ENCODE assay signal across 19 mouse cellular contexts in genomic region chr12:96615134-96615533, GRCm38 (mm10).
DNase-seq lines count a peak whose midpoint lies in the region; ATAC-seq and TF ChIP-seq lines count a peak whose summit lies in the region.
"Had no signal": no experiment of that assay in that cellular context is flagged by ENCODE, and none has a peak within 500 bp of the region (broad histone marks: within the 10 kb centered on the region; RNA-seq: fewer than 3 reads in every experiment).

No protein-coding gene starts in this region.

- peak; percentile 52 for ATAC-seq in G1E (ENCODE audit: extremely low read depth, insufficient number of reproducible peaks, low FRiP score, poor library complexity, severe bottlenecking)
- ATAC-seq in common myeloid progenitor, adult 5-6 weeks (replicated peaks; ENCODE audit: low read depth, poor library complexity, severe bottlenecking): peak; percentile 47; the same call in 1 of the 2 replicates
- ATAC-seq: forebrain, embryonic 13.5 days; hindbrain, postnatal 0 days; Patski had no signal

- no peaks in the 10 kb centered on the region for H3K36me3 ChIP-seq in G1E (replicated peaks)
- H3K36me3 ChIP-seq: embryonic facial prominence, embryonic 10.5 days; heart, embryonic 15.5 days; hindbrain, embryonic 13.5 days had no signal

- peak overlapping the region; percentile 45; the same call in 1 of the 2 replicates for H3K4me3 ChIP-seq in G1E (ENCODE audit: low read depth, low read length)
- H3K4me3 ChIP-seq: embryonic facial prominence, embryonic 10.5 days; forebrain, embryonic 13.5 days; heart, adult 2 months; heart, embryonic 15.5 days; hindbrain, embryonic 13.5 days had no signal

- DNase-seq in 3T3-L1 (ENCODE audit: low read depth, low spot score): peak; percentile 3
- DNase-seq in G1E (ENCODE audit: low spot score): no peak
- DNase-seq in kidney, adult 11 months: no peak
- no peak for DNase-seq in gastrocnemius, postnatal 36 days
- no peak for DNase-seq in adrenal gland, postnatal 25 days
- DNase-seq: adrenal gland, postnatal 14 days; cerebellum, adult 18-20 months; cerebellum, adult 9-11 months; cerebellum, postnatal 36 days; gastrocnemius, postnatal 10 days; heart, adult 2 months; heart, postnatal 14 days had no signal

- H3K9me3 ChIP-seq in G1E (replicated peaks): no peaks in the 10 kb centered on the region
- H3K9me3 ChIP-seq: embryonic facial prominence, embryonic 10.5 days; forebrain, embryonic 13.5 days; heart, embryonic 15.5 days; hindbrain, embryonic 13.5 days had no signal

- TF ChIP-seq CTCF in G1E (IDR thresholded peaks at IDR 0.05; ENCODE audit: low read depth, low read length): no peak

- peaks cover 5% of the 10 kb centered on the region for H3K4me1 ChIP-seq in G1E (ENCODE audit: insufficient read depth, low read depth, low read length)
- H3K4me1 ChIP-seq: embryonic facial prominence, embryonic 10.5 days; forebrain, embryonic 13.5 days; heart, embryonic 15.5 days; hindbrain, embryonic 13.5 days had no signal

- H3K27me3 ChIP-seq in G1E (ENCODE audit: insufficient read depth, low read length): no peaks in the 10 kb centered on the region
- H3K27me3 ChIP-seq: forebrain, embryonic 13.5 days; heart, embryonic 15.5 days; hindbrain, embryonic 13.5 days; Patski had no signal

- intact Hi-C loops in gastrocnemius, postnatal 36 days (cut with DNase I): no loop called here
